Mouse (Mus musculus) brain, embryonic 18.5 days (tissue): ENCODE data around the gene Crnkl1.
"Not testable (repeated sequence)": the region's sequence is repeated elsewhere in the genome, so short reads cannot be mapped to it uniquely, and the experiment has no call there.

Experiments
- DNase-seq: peaks from one replicate; pipeline ENCODE4 v3.0.0-alpha.2; 2012; ENCODE audit warnings: low read depth, low spot score

Crnkl1 gene

DNA sequence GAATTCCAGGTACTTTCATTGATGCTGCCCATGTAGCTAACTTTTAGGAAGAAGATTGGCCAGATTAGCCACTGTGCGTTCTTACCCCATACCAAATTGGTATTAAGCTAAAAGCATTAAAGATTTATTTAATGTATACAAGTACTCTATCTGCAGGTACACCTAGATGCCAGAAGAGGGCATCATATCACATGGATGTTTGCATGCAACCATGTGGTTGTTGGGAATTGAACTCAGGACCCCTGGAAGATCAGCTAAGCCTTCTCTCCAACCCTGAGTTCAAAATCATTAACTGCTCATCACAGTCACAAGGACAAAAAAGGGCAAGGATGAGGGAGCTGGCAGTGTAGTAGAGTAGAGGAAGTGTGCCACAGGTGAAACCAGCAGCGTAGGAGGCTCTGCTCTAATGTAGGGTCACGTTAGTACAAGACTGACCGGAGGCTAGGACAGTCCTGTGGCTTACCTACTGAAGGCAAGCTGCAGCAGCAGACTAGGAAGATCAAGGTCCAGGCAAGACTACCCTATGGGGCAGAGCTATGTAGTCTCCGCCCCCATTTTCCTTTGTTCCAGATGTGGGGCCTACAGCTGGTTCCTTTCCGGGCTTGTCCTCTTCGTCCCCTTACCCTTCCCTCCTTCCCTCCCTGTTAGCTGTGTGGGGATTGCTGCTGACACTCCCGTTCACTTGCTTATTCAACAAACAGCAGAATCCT, 13.7 kb downstream of the Crnkl1 start:
- no peak for DNase-seq

DNA sequence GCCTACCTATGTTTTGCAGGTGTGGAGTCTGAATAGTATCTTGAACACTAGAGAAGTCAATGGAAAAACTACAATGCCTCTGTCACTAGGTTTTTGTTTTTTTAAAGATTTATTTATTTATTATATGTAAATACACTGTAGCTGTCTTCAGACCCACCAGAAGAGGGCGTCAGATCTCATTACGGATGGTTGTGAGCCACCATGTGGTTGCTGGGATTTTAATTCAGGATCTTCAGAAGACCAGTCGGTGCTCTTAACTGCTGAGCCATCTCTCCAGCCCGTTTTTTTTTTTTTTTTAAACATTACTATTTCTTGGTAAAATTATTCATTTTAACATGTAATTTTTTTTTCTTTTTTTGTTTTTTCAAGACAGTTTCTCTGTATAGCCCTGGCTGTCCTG, 28.9 kb downstream of the Crnkl1 start:
- DNase-seq, result not testable (repeated sequence)

DNA sequence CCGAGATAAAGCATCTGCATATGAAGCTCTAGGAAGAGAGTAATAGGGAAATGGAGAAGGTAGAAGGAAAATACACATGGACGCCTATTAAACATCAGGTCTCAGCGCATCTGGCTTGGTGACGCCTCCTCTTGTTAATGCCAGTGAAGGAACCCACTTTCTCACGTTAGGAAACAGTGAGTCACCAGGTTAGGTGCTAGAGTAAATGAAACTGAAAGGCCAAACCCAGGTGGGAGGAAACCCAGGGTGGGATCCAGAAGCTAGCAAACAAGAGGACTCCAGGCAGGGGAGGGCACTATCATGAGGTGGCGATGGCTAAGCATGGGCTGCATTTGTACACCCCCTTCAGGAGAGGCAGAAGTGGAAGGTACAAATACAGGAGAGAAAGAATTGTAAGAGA, 29.7 kb downstream of the Crnkl1 start:
- DNase-seq, result no peak

DNA sequence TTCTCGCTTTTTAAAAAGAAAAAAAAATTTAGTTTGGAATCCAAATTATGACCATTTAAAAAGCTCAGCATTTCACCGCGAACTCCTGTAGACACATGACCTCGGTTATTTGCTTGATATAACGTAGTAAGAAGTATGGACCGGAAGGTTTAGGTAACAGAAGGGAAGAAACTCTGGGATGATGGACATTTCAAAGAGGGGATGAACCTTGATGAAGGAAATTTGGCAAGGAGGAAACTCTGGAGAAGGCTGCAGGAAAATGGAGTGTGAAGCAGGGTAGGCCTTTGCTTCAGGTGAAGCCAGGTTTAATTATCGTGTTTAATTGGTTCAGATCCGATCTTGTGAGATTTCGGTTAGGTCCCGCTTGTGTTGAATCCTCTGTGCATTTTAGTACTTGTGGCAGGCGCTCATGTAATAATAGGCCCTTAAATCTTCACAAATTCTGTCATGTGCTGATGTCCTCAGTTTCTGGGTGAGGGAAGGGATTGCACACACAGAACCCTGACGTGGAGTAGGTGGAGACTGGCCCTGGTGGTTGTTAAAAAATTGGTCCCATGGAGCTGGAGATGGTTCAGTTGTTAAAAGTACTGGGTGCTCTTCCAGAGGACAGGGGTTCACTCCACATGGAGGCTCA, 30.7 kb downstream of the Crnkl1 start:
- DNase-seq, result no peak

DNA sequence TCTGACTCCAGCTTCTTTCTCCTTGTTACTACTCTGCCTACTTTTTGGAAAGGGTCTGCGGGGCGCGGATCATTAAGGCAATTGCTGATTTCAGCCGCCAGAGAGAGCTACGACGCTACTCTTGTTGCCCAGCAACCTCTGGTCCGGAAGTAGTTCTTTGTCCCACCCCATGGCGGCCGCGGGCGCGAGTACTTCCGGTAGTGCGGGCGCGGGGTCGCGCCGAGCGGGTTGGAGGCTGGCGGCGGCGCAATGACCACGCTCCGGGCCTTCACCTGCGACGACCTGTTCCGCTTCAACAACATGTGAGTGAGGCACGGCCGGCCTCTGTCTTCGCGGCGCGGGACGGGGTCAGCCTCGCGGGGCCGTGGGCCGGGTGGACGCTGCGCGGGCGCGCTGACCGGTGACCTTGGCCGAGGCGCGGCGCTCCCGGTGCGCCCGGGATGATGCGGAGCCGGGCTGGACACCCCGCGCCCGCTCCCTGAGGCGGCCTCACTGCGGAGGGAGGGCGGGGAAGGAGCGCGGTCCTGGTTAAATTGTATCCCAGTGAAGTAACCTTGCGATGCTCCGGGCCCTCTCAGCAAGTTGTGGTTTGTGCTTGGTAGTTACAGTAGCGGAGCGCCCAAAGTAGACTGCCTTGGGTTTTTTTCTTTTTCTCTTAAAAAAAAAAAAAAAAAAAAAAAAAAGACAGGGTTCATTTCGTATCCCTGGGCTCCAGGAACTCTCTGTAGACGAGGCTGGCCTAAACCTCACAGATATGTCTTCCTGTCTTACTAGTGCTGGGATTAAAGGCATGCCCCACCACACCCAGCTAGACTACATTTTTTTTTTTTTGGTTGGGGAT, 31.5 kb downstream of the Crnkl1 start:
- peak; percentile 71 for DNase-seq

DNA sequence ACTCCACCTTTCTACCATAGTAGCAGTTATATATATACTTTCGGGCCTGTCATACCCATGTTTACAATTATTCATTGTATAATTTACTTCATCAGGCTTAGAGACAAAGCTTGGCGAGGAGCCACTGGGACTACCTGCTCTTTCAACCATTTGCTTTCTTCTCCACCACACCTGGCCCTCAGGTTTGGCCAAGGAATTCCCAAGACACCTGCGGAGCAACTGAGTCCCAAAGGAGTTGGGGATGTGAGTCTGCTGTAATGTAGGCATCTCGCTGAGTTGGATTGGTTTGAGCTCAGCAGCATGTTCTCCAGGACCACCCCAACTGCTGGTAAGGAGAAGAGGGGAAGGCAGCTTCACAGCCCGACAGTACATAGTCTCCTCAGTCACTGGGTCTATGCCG, 33.0 kb downstream of the Crnkl1 start, which contains the start of gene Naa20:
Gene Naa20, plus strand, starts transcription at position 239 of the 400 bp plus-strand sequence.
- DNase-seq, result no peak

DNA sequence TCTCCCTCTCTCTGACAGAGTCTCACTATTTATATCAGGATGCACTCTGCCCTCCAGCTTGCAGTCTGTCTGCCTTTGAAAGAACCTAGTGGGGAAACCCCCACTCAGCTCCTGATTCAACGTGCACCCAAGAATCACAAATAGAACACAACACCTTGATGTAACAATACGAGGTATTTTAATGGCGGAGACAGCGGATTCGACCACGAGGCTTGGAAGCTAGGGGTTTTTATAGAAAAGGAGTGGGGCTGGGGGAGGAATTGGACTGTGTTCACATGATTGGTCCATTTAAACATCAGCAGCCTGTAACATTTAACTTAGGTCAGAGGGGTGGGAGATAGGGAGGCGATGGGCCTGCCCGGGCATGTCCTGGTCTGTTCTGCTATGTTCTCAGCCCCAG, 34.5 kb downstream of the Crnkl1 start:
- not testable (repeated sequence) for DNase-seq

DNA sequence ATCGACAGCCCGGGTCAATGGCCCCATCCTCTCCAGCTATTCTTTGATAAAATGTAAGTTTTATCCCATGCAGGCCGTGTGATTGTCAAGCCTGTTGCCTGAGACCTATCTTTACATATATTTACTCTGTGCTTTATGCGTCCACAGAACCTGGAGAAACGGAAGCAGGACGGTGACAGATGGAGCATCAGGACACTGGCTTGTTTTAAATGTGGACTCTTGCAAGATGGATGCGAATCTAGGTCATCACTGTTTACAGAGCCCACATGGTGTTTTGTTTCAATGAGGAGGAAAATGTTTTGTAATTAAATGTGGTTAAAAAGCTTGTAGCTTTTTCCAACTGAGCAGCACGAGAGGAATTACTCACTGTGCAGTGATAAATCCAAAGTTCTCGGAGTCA, 36.7 kb downstream of the Crnkl1 start:
- DNase-seq, result no peak

DNA sequence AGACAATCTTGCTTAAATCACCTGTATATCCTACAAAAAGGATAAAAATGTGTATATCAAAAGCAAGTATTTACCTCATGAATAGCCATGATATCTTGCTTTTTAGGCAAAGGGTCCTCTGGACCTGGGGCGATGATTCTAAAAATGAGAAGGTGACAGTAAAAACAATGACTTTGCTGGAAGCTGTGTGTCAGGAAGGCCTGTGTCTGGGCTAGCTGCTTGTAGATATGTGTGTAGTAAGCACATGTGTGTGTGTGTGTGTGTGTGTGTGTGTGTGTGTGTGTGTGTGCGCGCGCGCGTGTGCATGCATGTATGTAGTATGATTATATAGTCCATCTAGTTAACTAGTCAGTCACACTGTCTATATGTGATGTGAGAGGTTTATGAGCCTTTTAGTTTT, 41.1 kb downstream of the Crnkl1 start:
- no peak for DNase-seq

DNA sequence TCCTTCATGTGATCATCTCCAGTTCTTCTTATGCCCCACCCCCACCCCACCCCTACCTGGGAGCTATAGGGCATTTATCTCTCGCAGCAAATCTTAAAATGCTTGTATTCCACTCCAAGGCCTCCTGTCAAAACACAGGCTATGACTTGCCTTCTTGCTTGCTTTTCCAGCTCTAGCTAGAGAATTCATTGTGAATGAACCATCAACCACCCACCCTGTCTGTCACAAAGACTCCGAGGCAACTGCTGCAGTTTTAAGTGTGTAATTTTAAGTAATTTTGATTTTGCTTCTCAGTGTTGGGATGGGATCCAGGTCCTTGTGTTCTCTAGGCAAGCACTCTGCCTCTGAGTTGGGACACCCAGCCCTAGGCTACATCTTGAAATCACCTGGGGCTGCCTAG, 44.2 kb downstream of the Crnkl1 start:
- DNase-seq, result no peak

DNA sequence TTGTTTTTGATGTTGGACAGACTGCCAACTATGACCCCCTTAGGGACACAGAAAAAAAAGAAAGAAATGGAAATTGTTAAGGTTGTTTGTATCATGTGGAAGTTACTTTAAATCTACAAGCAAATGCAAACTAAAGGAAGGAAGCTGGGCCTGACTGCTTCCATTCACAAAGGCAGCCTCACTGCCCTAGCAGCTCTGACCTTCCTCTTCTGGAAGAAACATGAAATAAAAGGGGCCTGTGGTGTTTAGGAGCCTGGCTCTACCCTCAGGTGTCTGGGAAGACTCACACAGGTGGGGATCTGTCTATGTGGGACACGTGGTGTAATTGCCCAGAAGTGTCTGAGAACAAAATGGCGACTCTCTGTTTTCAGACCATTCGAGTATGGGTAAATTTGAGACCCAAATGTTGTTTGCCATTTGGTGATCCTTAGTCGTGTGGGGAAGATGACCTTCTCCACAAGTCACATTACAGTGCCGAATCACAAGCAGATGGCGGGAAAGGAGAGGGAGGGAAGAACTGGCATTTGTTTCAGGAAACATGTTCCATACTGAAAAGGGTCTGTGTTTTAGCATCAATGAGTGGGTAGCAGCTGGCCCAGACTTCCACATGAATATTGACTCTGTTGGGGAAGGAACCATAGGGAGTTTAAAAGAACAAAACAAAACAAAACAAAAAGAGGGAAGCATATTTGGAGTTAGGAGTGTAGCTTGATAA, 45.9 kb downstream of the Crnkl1 start:
- no peak for DNase-seq

DNA sequence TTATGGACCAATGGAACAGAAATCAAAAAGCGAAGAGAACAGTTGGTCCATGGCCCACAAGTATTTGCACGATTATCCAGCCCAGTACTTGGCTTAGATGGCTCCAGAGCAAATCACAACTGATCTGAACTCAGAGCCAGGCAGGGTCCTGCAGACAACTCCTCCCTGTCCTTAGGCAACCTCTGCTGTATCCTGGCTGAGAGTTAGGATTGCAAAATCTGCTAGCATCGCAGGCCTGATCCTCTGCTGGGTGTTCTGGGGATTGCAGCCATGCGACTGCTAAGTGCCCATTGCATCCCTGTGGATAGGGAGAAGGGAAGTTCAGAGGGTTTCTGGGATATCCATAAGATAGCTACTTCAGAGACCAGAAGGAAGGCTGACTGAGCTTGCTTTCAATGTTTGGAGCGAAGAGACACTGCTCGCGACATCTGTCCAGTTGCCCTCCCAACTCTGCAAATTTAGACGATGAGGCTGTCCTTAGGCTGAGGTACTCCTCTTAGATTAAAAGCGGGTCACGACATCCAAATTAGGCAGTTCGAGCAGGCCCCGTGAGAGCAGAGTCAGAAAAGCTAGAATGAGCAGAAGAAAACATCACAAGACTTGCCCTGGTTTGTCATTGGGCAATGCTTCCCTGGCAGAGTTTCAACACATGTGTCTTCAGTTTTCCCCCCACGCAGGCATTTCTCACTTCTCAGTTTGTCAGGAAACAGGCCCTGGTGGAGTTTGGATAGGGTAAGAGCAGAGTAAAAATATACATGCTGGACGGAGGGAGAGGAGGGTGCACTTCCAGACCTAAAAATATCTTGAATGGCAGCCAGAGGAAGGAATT, 46.7 kb downstream of the Crnkl1 start:
- DNase-seq, result no peak

DNA sequence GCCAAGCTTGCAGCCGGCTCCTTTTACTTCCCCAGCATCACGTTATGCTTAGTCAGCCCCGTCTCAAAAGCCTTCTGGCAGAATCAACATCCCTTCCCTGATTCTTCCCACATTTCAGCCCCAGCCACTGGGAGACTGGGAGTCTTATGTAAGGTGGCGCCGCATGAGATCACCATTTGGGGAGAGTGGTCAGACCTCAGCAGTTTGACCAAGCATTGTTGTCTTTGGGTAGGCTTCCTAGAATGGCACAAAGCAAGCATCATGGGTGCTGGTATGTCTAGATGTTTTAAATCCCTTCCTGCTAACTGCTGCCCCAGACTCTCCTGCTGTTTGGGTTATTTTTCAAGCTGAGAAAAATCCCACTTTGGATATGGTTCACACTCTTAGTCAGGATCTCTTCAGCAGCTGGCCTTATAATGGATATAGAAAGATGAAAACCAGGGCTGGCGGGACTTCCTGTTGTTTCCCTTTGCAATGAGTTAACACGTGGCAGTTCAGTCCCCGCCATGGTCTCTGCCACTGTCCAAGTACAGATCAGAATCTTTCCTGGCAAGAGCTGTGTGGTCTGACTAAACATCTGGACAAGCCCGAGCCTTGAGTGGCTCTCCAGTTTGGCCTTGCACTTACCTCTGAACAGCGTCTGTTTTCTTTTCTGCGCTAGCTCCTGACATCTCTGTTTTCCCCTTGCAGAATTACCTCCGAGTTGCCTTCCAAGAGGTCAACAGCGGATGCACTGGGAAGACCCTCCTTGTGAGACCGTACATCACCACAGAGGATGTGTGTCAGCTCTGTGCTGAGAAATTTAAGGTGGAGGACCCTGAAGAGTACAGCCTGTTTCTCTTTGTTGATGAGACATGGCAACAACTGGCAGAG, 49.7 kb downstream of the Crnkl1 start:
- DNase-seq, result no peak

DNA sequence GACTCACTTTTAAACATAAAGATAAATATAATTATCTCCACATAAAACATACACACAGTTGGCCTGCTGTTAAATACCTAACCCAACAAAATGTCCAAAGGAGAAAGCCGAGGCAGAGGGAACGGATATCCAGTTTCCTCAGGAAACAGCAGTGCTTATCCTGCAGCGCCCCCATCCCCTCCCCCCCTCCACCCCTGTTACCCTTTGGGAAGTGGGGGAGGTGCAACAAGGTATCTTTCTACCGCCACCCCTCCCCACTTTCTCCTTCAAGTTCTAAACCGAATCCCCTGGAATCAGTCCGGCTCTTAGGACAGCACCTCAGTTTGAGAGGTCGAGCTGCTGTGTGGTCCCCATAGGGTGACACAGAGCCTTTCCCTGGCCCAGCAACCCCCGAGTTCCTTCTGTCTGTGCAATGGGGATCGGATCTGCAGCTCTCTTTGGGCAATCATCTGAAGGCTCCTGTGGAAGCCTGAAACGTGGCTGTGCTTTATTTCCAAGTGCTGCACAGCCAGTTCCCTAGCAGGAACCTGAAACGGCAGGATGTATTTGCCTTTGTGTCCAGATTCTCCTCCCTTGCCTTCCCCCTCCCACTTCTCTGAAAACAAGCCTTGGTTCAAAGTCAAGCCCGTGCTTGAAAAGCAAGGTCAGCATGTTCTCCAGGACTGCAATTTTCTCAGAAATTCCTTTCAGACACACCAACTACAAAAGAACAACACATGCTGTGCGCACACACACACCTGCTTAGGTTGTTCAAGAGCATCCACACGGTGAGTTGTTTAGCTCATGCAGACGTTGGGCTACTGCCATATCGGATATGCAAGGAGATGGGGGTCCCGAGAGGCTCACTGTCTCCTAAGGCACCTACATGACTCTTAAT, 50.5 kb downstream of the Crnkl1 start:
- no peak for DNase-seq

DNA sequence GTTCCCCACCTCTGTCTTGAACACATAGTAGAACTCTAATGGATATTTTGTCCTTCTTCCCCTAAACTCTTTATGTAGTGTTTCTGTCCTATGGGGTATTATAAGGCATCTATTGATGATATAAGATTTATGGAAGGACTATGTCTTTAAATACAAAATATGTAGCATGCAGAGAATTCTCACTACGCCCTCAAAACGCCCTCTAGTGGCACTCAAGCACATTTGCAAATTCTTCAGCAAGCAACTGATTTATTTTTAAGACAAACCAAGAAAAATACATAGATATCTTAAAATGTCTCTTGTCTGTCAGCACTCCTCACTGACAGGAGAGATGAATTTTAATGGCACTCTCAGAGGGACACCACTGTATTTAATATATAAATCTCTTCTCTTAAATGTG, 52.4 kb downstream of the Crnkl1 start:
- DNase-seq, result no peak

DNA sequence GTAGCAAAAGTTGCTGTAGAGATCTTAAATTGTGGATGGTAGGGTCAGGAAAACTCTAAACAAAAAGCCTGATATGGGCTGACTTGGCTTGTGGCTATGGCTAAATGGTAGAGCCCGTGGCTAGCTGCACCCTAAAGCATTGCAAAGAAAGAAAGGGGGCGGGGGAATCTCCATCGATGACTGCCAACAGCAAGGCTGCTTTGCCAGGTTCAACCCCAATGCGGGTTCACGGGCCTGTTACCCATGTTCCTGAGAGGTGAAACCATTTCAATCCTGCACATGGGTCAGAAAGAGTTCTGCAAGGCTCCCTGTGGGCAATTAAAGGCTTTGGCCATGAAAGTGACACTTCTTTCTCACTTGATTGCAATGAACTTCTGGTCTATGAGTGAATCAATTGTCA, 52.9 kb downstream of the Crnkl1 start:
- DNase-seq, result no peak

DNA sequence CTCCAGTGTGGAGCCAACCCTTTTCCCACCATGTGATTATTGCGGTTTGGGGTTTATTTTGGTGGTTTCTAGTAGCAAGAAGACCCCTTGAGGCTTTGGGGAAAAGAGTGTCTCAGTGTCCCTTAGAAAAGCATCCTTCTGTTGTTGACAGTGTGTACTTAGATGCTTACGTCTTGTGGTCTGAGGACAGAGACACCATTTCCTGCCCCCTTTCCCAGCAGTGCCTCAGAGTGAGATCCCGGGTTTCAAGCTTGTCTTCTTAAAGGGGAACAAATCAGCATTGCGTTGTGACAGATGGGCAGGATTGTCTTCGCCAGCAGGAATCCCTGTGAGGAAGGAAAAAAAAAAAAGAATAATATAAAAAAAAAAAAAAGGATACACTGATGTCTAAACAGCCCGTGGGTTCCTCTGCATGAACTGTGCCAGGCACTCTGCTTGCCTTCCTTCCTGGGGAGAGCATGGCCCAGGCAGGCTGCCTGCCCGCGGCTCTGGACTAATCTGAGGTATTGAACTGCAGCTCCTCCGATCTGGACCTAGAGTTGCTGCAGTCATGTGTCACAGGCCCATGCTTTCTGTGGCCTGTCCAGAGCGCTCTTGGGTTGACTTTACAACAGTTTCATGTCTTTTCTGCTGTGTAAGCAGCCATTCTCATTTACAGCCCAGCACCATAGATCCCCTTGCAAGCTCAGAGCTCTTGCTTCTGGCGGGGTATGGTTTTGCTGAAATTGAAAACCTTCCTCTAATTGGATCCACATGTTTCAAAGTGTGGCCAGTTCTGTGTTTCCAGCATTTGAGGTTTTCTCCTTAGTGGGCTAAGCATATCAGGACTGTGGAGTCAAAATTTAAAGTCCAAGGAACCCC, 53.7 kb downstream of the Crnkl1 start:
- no peak for DNase-seq

DNA sequence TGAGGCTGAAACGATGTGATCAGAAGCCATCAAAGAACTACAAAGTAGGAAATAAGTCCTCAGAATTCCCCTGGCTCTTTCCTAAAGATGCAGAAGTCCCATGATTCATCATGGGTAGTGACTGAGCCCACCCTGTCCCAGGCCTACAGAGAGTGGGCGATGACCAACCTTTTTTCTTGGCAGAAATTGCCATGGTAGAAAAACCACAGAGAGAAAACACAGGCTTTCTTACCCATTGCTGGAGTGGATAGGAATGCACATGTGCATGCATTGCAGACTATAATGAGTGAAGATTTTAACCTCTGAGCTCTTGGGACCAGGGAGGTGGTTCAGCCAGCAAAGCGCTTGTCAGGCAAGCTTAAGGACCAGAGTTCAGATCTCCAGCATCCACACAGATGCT, 57.6 kb downstream of the Crnkl1 start:
- DNase-seq, result no peak
